Mouse (Mus musculus) kidney, postnatal 4 days (tissue): ENCODE measurements around the gene Tnpo3.

Experiments used
- DNase-seq, 2 experiments: peaks; one replicate each; pipeline ENCODE4 v3.0.0; 2021; ENCODE audit warnings: mixed read lengths in 2 of 2

Gene Tnpo3

DNA sequence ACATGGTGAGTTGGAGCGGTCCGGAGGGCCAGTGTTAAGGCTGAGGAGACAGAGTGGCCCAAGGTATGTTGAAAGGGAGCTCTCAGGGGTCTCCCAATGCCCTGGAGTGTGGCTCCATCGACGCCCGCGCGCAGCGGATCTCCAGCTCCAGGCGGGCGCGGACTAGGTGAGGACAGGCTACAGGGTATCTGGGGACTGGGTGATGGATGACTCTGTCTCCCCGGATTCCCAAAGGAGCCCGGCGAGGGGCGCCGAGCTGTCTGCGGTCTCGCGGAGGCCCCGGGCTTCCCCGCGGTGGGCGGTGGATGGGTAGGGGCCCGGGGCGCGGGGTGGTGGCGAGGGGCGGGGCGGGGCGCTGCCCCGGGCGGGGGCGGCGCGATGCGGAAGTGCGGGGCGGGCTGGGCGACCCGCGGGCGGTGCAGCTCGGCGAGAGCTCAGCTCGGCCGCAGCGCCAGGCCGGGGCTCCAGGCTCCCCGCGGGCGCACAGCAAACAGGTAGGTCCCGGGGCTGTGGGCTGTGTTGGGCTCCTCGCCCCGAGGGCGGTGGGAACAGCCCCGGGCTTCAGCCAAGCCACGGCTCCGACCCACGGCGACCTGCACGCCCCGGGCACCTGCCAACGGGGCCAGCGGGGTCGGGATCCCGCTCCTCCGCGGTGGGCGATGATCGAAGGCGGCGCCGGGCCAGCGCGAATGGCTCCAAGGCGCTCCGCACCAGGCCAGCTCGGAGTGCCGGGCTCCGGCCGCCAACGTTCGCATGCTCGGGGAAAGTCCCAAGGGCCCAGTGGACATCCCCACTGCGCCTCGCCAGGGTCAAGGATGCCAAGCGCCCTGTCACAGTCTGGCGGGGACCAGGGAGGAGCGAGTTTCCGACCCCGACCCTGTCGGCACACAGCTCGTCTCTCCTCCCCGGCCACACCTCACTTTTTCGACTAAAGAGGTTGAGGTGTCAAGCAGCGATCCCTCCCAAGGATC is 83.1 kb downstream of the Tnpo3 start, which contains the start of gene Irf5:
TSS of gene Irf5 (plus strand) at position 345 of the 971 bp plus-strand sequence.
- peak; percentile 48 to 64 for DNase-seq

- DNase-seq: peak in 1 of 2 experiments; percentile 51
Measured at GRCm38 (mm10) chr6:29525256-29525655, 84.4 kb downstream of the Tnpo3 start.

DNA sequence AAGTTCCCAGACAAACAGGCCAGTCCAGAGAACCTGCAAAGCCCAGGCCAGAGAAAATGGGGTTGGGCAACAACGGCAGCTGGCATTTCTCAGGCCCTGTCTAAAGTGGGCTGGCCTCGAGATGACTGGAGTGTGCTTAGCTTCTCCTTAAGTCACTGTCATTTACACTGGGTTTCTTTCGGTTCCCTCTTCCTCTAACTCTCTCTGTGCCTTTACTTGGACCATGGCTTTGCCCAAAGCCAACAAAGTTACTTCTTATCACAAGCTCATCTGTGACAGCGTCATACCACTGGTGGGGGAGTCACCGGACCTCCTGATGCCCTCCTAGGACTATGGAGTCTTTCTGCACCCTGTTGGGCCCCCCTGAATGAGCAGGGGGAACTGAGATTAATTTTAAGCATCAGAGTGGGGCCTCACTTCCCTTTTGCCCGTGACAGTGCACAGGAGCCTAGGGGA is 85.6 kb downstream of the Tnpo3 start:
- peak; percentile 76 to 80 for DNase-seq

DNA sequence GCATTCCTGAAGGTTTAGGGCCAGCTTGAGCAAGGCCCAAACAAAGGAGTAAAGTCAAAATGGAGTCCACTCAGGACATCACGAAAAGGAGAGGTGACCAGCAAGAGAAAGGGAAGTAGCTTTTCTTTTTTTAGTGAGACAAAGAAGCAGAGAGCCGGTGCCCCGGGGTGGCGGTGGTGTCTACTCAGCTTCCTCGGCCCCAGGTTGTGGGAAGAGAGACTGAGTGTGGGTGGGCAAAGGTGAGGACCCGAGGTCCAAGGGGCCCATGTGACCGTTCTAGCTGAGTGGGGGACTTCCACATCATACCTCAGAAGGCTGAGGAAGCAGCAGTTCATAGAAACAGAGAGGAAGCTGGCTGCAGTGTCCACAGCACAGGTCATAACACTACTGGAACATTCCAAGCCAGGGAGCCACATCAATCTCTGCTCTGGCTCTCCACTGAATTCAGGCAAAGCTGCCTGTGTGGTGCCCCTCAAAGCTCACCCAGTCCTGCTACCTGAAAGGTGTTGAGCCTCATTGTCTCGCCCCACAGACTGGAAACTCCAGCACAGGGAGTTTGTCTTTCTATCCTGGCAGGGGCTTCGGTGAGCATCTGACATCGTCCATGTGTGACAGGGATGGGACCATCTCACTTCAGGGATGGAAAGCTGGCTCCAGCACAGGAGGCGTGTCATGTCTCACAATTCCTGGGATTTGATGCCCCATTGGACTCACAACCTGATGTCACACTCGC is 86.2 kb downstream of the Tnpo3 start:
- no peak for DNase-seq

GRCm38 (mm10) chr6:29522626-29523300 is 86.9 kb downstream of the Tnpo3 start:
- no peak for DNase-seq

- peak; percentile 87 to 91 for DNase-seq
Measured at GRCm38 (mm10) chr6:29517139-29517538, 92.5 kb downstream of the Tnpo3 start.

- peak; percentile 72 to 85 for DNase-seq
Measured at GRCm38 (mm10) chr6:29513284-29513683, 96.4 kb downstream of the Tnpo3 start.

- no peak for DNase-seq
Measured at GRCm38 (mm10) chr6:29509086-29509485, 100.6 kb downstream of the Tnpo3 start.

DNA sequence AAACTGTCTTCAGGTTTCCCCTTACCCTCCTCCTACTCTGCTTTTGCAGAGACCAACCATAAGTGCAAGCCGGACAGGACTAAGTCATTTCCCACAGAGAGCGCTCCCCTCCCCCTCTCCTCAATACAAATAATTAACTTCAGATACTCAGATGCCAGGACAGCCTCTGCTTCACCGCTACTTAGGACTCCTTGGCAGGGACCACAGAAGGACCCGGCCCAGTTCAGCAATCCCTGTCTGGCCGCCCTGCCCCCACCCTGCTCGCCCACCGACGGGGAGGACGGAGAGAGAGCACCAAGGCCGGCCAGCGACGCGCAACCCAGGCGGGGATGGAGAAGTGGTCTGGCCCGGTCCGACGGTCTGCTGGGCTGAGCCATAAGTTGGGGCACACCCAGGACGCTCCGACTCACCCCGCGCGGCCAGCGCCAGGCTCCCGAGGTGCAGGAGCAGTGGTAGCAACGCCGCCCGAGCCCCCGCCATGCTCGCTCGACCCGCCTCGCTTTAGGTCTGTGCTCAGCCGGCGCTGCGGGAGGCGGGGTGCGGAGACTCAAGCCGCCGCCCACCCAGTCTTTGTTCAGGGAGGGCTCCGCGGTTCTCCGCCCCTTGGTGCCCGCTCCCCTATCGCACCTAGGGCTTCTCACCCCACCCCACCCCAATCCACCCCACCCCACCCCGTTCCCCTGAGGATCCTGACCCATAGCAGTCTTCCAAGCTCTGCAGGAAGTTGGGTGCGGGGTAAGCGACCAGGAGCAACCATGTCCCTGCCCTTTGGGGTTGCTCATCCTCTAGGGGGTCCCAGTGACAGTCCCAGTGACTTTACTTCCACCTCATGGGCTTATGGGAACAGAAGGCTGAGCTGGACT is 102.0 kb downstream of the Tnpo3 start, which contains the start of gene Kcp:
TSS of gene Kcp (minus strand) at position 506 of the 863 bp plus-strand sequence.
- DNase-seq: peak; percentile 72 to 80

GRCm38 (mm10) chr6:29506834-29507233 is 102.9 kb downstream of the Tnpo3 start:
- no peak for DNase-seq

GRCm38 (mm10) chr6:29505493-29505892 is 104.2 kb downstream of the Tnpo3 start:
- peak in 1 of 2 experiments; percentile 27 for DNase-seq

- no peak for DNase-seq
Measured at GRCm38 (mm10) chr6:29501599-29501998, 108.1 kb downstream of the Tnpo3 start.

DNA sequence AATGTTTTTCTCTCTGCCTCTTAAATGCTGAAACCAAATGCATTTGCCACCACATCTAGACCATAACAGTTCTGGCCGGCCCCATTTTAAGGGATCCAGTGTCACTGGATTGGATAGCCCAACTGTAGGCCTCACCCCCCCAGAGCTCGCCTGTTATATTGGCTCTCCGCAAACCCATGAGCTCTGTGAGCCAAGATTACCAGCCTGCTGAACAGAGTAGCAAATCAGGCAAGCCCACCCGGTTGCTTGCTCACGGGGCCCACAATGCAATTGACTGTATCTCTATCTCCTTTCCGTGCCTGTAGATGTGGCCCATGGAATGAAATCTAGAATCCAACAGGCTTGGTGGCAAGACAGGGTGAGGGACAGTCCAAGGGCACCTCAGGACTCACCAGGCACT is 108.9 kb downstream of the Tnpo3 start:
- DNase-seq: no peak

DNA sequence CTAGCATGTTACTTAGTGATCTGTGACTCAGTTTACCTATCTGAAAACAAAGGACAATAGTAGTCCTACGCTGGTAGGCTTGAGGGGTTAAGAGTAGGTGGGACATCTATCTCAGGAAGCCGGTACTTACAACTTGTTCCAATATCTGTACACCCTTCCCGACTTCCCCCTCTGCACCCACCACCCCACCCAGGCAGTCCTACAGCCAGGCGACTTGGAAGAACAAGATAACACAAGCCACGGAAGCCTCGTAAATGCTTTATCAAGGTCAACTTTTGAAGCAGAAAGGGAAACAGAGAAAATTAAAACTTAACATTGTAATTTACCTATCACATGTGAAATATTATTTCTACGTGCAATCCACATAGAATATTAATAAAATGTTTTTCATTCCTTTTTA is 109.5 kb downstream of the Tnpo3 start:
- no peak for DNase-seq

DNA sequence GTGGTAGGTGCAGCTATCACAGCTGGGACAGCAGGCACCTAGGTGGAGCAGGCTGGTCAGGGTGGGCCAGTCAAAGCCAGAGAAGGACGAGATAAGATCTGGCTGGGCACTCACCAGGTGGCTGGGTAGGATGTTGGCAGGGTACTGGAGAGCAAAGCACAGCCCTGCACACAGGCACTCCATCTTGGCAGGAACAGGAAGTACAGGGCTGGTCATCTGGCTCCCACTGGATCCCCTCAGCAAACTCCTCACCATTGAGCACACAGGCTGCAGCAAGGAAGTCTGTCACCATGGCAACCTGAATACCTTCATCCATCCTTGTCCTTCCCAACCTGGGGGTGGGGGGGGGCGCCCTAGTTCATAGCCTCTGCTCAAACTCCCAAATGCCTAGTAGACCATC is 111.9 kb downstream of the Tnpo3 start:
- DNase-seq: peak in 1 of 2 experiments; percentile 13

DNA sequence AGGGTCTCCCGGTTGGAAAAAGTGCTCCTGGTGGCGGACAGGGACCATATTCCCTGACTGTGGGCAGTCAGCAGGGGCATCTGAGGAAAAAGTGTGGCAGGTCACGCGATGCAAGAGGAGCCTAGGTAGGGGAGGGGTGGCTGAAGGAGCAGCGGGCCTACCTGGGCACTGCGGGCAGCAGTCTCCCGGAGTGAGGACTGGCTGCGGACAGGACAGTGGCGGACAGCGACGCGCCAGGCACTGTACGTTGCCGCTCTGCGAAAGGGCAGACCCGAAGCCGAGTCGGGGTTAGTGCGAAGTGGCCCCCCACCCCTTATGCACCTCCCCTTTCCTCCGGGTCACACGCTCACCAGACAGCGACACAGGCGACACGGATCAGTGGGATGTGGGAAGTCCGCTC is 113.4 kb downstream of the Tnpo3 start:
- DNase-seq: peak in 1 of 2 experiments; percentile 30

GRCm38 (mm10) chr6:29494101-29494500 is 115.6 kb downstream of the Tnpo3 start:
- peak; percentile 72 to 78 for DNase-seq
